Mouse (Mus musculus): ENCODE results near the gene Fkbp1b. TPM values are rescaled to one million over a fixed set of nuclear protein-coding genes. Genes with fewer than 3 reads are reported as not detected.
"Not testable (repeated sequence)": the region's sequence is repeated elsewhere in the genome, so short reads cannot be mapped to it uniquely, and the experiment has no call there.

Gene Fkbp1b
- polyA plus RNA-seq, 1 experiment from 2014 or later: 9.4 TPM

DNA sequence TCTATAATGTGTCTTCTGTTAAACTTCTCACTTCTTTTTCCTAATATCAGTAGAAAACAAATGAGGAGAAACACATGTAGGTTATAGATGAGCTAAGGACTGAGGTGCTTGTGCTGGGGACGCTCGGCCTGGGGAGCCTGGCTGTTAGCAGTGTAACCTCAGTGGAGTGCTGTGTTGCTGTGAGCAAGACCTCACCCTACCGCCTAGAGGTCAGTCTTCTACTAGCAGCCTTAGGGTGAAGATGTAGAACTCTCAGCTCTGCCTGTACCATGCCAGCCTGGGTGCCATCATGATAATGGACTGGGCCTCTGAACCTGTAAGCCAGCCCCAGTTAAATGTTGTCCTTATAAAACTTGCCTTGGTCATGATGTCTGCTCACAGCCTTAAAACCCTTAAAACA is 14.1 kb downstream of the Fkbp1b start:
- TF ChIP-seq CTCF (IDR thresholded peaks at IDR 0.05; ENCODE audit: low read depth): no peak
- H3K36me3 ChIP-seq (ENCODE audit: insufficient read depth): peaks cover 53% of the 10 kb centered on the region
- 80% methylated on average over 3 of the region's 3 CpGs for WGBS
- no peaks in the 10 kb centered on the region for H3K27me3 ChIP-seq (ENCODE audit: insufficient read depth, low read length)
- H3K4me2 ChIP-seq: no peak overlapping the region
- no peaks in the 10 kb centered on the region for H3K4me1 ChIP-seq (ENCODE audit: insufficient read depth)
- H3K4me3 ChIP-seq (ENCODE audit: low read depth, low read length): no peak overlapping the region
- no peak for DNase-seq
- no peak for ATAC-seq (ENCODE audit: insufficient read depth)
- no peaks in the 10 kb centered on the region for H3K9me3 ChIP-seq (ENCODE audit: low read depth, low read length)
- no peak overlapping the region for H3K9ac ChIP-seq
- no peak overlapping the region for H3K27ac ChIP-seq (ENCODE audit: low read depth)

DNA sequence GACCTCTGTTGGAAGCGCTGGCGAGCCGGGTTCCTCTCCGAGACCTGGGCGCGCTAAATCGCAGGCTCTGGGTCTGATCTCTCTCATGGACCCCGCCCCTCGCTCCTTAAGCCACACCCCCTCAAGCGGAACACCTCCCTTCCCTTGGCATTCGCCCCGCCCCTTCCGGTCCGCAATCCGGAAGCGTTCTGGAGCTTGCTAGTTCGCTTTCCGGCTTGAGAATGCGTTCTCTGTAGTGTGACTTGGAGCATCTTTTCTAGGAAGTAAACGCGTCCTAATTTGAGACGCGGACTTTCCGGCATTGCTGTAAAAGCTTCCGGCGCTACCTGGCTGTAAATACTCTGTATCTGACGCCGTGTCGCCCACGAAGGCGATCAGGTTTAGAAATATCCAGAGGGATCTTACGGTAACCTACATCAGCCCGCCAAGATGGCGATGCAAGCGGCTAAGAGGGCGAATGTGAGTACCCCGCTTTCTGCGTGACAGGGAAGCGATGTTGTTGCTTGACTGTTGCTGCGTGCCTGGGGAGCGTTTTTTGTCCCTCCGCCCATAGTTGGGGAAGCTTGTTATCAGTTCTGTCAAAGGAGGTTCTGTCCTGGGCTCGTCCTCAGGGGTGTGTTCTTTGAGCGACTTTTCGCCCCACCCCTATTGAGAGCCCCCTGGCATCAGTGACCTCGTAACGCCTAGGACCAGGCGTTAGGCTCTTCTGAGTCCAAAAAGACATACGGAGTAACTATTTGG is 23.9 kb downstream of the Fkbp1b start, which contains the start of gene Sf3b6:
Gene Sf3b6 (plus strand): TSS at position 184 of the 741 bp plus-strand sequence.
- Histone ChIP-seq H3K4me1 (ENCODE audit: insufficient read depth) (no peaks in the 10 kb centered on the region), H3K27ac (ENCODE audit: low read depth) (peak within 1 kb of the TSS; percentile 82), H3K4me2 (peak within 1 kb of the TSS; percentile 78), H3K9ac (peak within 1 kb of the TSS; percentile 73), H3K36me3 (ENCODE audit: insufficient read depth) (peaks cover 20% of the 10 kb centered on the region), H3K27me3 (ENCODE audit: insufficient read depth, low read length) (no peaks in the 10 kb centered on the region), H3K4me3 (ENCODE audit: low read depth, low read length) (peak within 1 kb of the TSS; percentile 86), H3K9me3 (ENCODE audit: low read depth, low read length) (no peaks in the 10 kb centered on the region)
- under 1% methylated on average over 49 of the region's 49 CpGs for WGBS
- TF ChIP-seq CTCF (IDR thresholded peaks at IDR 0.05; ENCODE audit: low read depth): no peak
- DNase-seq (peak; percentile 98), ATAC-seq (ENCODE audit: insufficient read depth) (peak; percentile 98)

DNA sequence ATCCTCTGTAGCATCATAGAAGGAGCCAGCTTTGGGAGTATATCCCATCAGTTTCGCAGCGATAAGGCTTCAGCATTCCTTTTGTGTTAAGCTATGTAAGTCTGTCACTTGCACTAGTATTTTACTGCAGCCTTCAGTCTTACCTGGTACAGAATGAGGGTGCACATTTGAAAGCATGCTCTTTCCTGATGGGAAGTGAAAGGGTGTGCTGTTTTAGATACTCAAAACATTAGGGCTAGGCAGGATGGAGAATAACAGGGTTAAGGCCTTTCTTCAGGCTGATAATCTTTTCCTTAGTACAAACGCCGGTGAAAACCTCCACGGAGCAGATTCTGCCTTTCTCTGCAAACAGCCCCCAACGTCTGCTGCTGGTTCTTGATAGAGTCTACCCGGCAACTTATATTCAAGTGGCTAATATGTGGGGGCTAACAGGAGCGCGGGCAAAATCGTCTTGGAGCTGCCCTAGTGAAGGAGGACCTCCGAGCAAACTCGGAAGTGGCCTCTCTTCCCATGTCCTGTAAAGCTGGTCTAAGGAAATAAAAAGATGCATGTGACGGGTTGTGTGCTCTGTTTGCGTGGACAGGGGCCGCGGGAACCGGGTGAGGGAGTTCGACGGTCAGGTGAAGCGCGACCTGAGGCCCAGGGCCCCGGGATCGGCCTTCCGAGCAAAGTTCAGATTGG is 24.6 kb downstream of the Fkbp1b start:
- Histone ChIP-seq H3K36me3 (ENCODE audit: insufficient read depth) (peaks cover 13% of the 10 kb centered on the region), H3K4me1 (ENCODE audit: insufficient read depth) (no peaks in the 10 kb centered on the region), H3K27me3 (ENCODE audit: insufficient read depth, low read length) (no peaks in the 10 kb centered on the region), H3K9me3 (ENCODE audit: low read depth, low read length) (no peaks in the 10 kb centered on the region), H3K27ac (ENCODE audit: low read depth) (peak overlapping the region; percentile 82), H3K4me3 (ENCODE audit: low read depth, low read length) (peak overlapping the region; percentile 86), H3K4me2 (peak overlapping the region; percentile 78), H3K9ac (peak overlapping the region; percentile 72)
- peak; percentile 11 for DNase-seq
- peak; percentile 81 for ATAC-seq (ENCODE audit: insufficient read depth)
- no peak for TF ChIP-seq CTCF (IDR thresholded peaks at IDR 0.05; ENCODE audit: low read depth)
- 8% methylated on average over 24 of the region's 24 CpGs for WGBS

DNA sequence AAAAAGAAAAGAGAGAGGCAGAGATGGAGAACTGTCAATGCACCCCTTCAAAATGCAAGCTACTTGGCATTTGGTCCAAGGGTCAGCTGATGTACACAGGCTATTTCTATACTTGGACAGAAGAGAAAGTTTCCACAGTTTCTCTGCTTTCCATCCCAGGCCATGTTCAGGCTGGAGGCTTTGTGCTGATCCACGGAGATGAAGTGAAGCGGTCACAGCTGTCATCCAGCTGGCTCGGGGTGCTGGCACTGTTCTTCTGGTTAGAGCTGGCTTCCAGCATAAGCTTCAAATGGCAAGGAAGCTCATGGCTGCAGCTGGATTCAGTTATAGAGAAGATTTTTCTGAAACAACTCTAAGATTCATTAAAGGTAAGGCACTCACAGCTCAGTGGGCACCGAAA is 27.8 kb downstream of the Fkbp1b start:
- Histone ChIP-seq H3K27me3 (ENCODE audit: insufficient read depth, low read length) (no peaks in the 10 kb centered on the region), H3K9ac (no peak overlapping the region), H3K27ac (ENCODE audit: low read depth) (no peak overlapping the region), H3K9me3 (ENCODE audit: low read depth, low read length) (no peaks in the 10 kb centered on the region), H3K4me3 (ENCODE audit: low read depth, low read length) (no peak overlapping the region), H3K36me3 (ENCODE audit: insufficient read depth) (no peaks in the 10 kb centered on the region), H3K4me1 (ENCODE audit: insufficient read depth) (no peaks in the 10 kb centered on the region), H3K4me2 (no peak overlapping the region)
- ATAC-seq (ENCODE audit: insufficient read depth) (no peak), DNase-seq (peak; percentile 47)
- WGBS: 68% methylated on average over 4 of the region's 4 CpGs
- no peak for TF ChIP-seq CTCF (IDR thresholded peaks at IDR 0.05; ENCODE audit: low read depth)

DNA sequence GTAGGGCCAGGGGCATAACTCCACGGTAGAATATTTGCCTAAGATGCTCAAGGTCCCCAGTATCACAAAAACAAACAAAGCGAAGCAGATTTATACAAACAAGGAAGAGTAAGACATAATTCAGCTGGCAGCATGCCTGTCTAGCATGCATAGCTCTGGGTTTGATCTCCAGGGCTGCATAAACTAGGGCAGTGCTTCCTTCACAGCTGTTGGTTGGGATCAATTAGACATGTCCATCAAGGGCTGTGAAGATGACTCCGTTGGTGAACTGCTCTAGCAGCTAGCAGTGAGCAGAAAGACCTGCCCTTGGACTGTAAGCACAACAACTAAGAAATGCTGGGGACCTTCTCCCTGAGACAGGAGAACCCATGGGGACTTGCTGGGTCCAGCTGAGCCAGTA is 29.7 kb downstream of the Fkbp1b start:
- ATAC-seq (ENCODE audit: insufficient read depth) (no peak), DNase-seq (peak; percentile 18)
- no peaks in the 10 kb centered on the region for H3K4me1 ChIP-seq (ENCODE audit: insufficient read depth)
- H3K27me3 ChIP-seq (ENCODE audit: insufficient read depth, low read length): no peaks in the 10 kb centered on the region
- H3K36me3 ChIP-seq (ENCODE audit: insufficient read depth): no peaks in the 10 kb centered on the region
- WGBS: 17% methylated on average over 3 of the region's 3 CpGs
- no peak overlapping the region for H3K27ac ChIP-seq (ENCODE audit: low read depth)
- no peak for TF ChIP-seq CTCF (IDR thresholded peaks at IDR 0.05; ENCODE audit: low read depth)
- H3K9me3 ChIP-seq (ENCODE audit: low read depth, low read length): no peaks in the 10 kb centered on the region
- no peak overlapping the region for H3K4me2 ChIP-seq
- H3K9ac ChIP-seq: no peak overlapping the region
- H3K4me3 ChIP-seq (ENCODE audit: low read depth, low read length): no peak overlapping the region

DNA sequence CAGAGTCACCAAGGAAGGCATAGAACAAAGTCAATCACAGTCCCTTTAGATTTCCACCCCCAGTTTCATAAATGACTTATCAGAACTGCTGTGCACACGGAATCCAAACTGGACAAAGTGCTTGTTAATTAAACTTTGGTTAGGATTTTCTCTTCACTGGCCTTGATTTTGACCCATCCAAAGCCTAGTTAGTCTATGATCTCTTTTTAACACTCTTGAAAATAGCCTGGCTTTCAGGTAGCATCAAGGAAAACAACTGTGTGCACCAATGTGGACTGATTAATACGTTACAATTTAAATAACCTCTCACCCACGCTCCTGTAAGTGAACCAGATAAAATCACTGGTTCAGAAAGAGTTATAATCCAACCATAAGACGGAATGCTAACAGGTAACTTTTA is 30.4 kb downstream of the Fkbp1b start:
- Histone ChIP-seq H3K9ac (no peak overlapping the region), H3K4me3 (ENCODE audit: low read depth, low read length) (no peak overlapping the region), H3K9me3 (ENCODE audit: low read depth, low read length) (no peaks in the 10 kb centered on the region), H3K4me1 (ENCODE audit: insufficient read depth) (no peaks in the 10 kb centered on the region), H3K36me3 (ENCODE audit: insufficient read depth) (no peaks in the 10 kb centered on the region), H3K4me2 (no peak overlapping the region), H3K27me3 (ENCODE audit: insufficient read depth, low read length) (no peaks in the 10 kb centered on the region), H3K27ac (ENCODE audit: low read depth) (no peak overlapping the region)
- no peak for TF ChIP-seq CTCF (IDR thresholded peaks at IDR 0.05; ENCODE audit: low read depth)
- ATAC-seq (ENCODE audit: insufficient read depth) (no peak), DNase-seq (no peak)
- WGBS: 70% methylated on average over 4 of the region's 4 CpGs

DNA sequence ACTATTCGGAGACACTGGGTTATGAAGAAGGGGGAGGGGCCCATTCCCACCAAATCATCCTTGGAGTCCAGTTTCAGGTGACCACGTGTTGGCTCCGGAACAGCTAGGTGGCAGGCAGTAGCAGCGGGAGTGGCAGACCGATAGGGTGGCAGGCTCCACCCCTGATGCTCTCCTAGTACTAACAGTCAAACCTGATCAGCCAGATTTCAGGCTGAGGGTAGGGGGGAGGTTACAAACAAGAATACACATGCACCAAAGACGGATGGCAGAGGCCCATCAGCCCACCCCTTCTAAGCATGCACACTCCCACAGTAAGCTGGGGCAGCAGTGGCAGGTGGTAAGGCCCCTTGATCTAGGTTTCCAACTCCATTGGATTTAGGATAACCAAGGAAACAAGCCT is 43.9 kb downstream of the Fkbp1b start:
- not testable (repeated sequence) for DNase-seq; H3K4me2 ChIP-seq; H3K9ac ChIP-seq; H3K27ac ChIP-seq (ENCODE audit: low read depth); H3K36me3 ChIP-seq (ENCODE audit: insufficient read depth); H3K27me3 ChIP-seq (ENCODE audit: insufficient read depth, low read length); ATAC-seq (ENCODE audit: insufficient read depth); H3K4me3 ChIP-seq (ENCODE audit: low read depth, low read length); H3K4me1 ChIP-seq (ENCODE audit: insufficient read depth); H3K9me3 ChIP-seq (ENCODE audit: low read depth, low read length)
- WGBS: 60% methylated on average over 6 of the region's 6 CpGs
